Mouse (Mus musculus) megakaryocyte, embryonic 14.5 days (primary cell): ENCODE measurements around the gene Zfp882.

Experiments used
- FLI1 ChIP-seq: IDR thresholded peaks from 2 replicates; pipeline ENCODE4 v1.6.1; 2012; ENCODE audit warnings: low read length, inconsistent platforms, mixed read lengths
- GATA1 ChIP-seq: IDR thresholded peaks from 3 replicates; pipeline ENCODE4 v1.6.1; 2012; ENCODE audit warnings: mixed read lengths, low read length, inconsistent platforms, borderline replicate concordance

- no peak for TF ChIP-seq GATA1
- TF ChIP-seq FLI1: no peak
Measured at GRCm38 (mm10) chr8:71954666-71955065, 46.3 kb downstream of the Zfp882 start.
